Mouse (Mus musculus) adrenal gland, adult 8-10 months (tissue): ENCODE results near the gene Akap13. TPM values are rescaled to one million over a fixed set of nuclear protein-coding genes. Genes with fewer than 3 reads are reported as not detected.
A peak's percentile ranks its signal among the peaks of the same experiment; 100 is the strongest.
"Not testable (repeated sequence)": the region's sequence is repeated elsewhere in the genome, so short reads cannot be mapped to it uniquely, and the experiment has no call there.

Source experiments
- DNase-seq: peaks from one replicate; pipeline ENCODE4 v3.0.0; 2022
- total RNA-seq, 4 experiments: library from RNA; stranded (reverse); gene quantifications; 2 replicates each; pipeline ENCODE4 v1.2.4; 2022

Akap13 gene
- total RNA-seq, 4 experiments from 2014 or later: 52.8 to 141 (median 95.6) TPM

- no peak for DNase-seq
Observed at GRCm38 (mm10) chr7:75600360-75601075, 145.2 kb downstream of the Akap13 start.

- DNase-seq: no peak
Observed at GRCm38 (mm10) chr7:75607248-75607647, 151.9 kb downstream of the Akap13 start.

- no peak for DNase-seq
Observed at GRCm38 (mm10) chr7:75608716-75609115, 153.4 kb downstream of the Akap13 start.

- no peak for DNase-seq
Observed at GRCm38 (mm10) chr7:75609456-75610262, 154.3 kb downstream of the Akap13 start.

- DNase-seq: no peak
Observed at GRCm38 (mm10) chr7:75610391-75610790, 155.1 kb downstream of the Akap13 start.

GRCm38 (mm10) chr7:75611261-75611950 is 156.1 kb downstream of the Akap13 start:
- DNase-seq: no peak

- DNase-seq: peak; percentile 55
Observed at GRCm38 (mm10) chr7:75612000-75612682, 156.8 kb downstream of the Akap13 start.

- DNase-seq: no peak
Observed at GRCm38 (mm10) chr7:75612683-75613053, 157.3 kb downstream of the Akap13 start.

GRCm38 (mm10) chr7:75613240-75613639 is 157.9 kb downstream of the Akap13 start:
- no peak for DNase-seq

GRCm38 (mm10) chr7:75614826-75615225 is 159.5 kb downstream of the Akap13 start:
- no peak for DNase-seq

- DNase-seq: not testable (repeated sequence)
Observed at GRCm38 (mm10) chr7:75617246-75617645, 161.9 kb downstream of the Akap13 start.

GRCm38 (mm10) chr7:75618699-75619098 is 163.4 kb downstream of the Akap13 start:
- no peak for DNase-seq

- no peak for DNase-seq
Observed at GRCm38 (mm10) chr7:75619875-75620274, 164.5 kb downstream of the Akap13 start.

GRCm38 (mm10) chr7:75620395-75620960 is 165.1 kb downstream of the Akap13 start:
- no peak for DNase-seq

GRCm38 (mm10) chr7:75620976-75621375 is 165.6 kb downstream of the Akap13 start:
- no peak for DNase-seq

- no peak for DNase-seq
Observed at GRCm38 (mm10) chr7:75627831-75628230, 172.5 kb downstream of the Akap13 start.

GRCm38 (mm10) chr7:75629669-75630068 is 174.3 kb downstream of the Akap13 start:
- DNase-seq: no peak

GRCm38 (mm10) chr7:75632941-75633340 is 177.6 kb downstream of the Akap13 start:
- DNase-seq: no peak

GRCm38 (mm10) chr7:75633393-75633792 is 178.1 kb downstream of the Akap13 start:
- DNase-seq: no peak

- DNase-seq: no peak
Observed at GRCm38 (mm10) chr7:75633807-75634526, 178.6 kb downstream of the Akap13 start.

GRCm38 (mm10) chr7:75638769-75639168 is 183.4 kb downstream of the Akap13 start:
- no peak for DNase-seq

GRCm38 (mm10) chr7:75639541-75639940 is 184.2 kb downstream of the Akap13 start:
- peak; percentile 64 for DNase-seq
